Mouse (Mus musculus): Measurements from ENCODE around the gene Trim46. TPM values are rescaled to one million over a fixed set of nuclear protein-coding genes. Genes with fewer than 3 reads are reported as not detected.

The Trim46 gene
- polyA plus RNA-seq (2014; fragmentation: Illumina TruSeq; extraction: RNeasy Lipid Tissue Mini Kit (QIAGEN cat#74804); ENCODE audit: low replicate concordance), result not detected

GRCm38 (mm10) chr3:89246261-89247100 lies at the start of gene Trim46:
Gene Trim46 (minus strand): TSS chr3:89246309.

GRCm38 (mm10) chr3:89280606-89281511 lies 34.8 kb upstream of the Trim46 start, which contains the start of gene Efna1:
Gene Efna1 (minus strand): TSS chr3:89281142.

GRCm38 (mm10) chr3:89270051-89270755 lies 24.1 kb upstream of the Trim46 start, which contains the start of gene Slc50a1:
Gene Slc50a1 (minus strand): TSS chr3:89270570.

GRCm38 (mm10) chr3:89259076-89259475 lies 13.0 kb upstream of the Trim46 start, which contains the start of gene Dpm3:
Gene Dpm3 (plus strand): TSS chr3:89259358.

GRCm38 (mm10) chr3:89245688-89246171 lies 379 bp downstream of the Trim46 start, which contains the start of gene Krtcap2:
Gene Krtcap2 (plus strand): TSS chr3:89245966.

GRCm38 (mm10) chr3:89228836-89229235 lies 17.3 kb downstream of the Trim46 start, which contains the start of gene Muc1:
Gene Muc1 (plus strand): TSS chr3:89229057.

GRCm38 (mm10) chr3:89226900-89227299 lies 19.2 kb downstream of the Trim46 start, which contains the start of gene Mtx1:
Gene Mtx1 (minus strand): TSS chr3:89227088.

GRCm38 (mm10) chr3:89214681-89215411 lies 31.3 kb downstream of the Trim46 start, which contains the start of gene Thbs3:
Gene Thbs3 (plus strand): TSS chr3:89215180.

GRCm38 (mm10) chr3:89202253-89203141 lies 43.6 kb downstream of the Trim46 start, which contains the start of gene Gba:
Gene Gba (plus strand): TSS chr3:89202928.

Other genes with a start within 250 kb of the Trim46 start
- gene Rusc1, start 153.0 kb downstream of the Trim46 start, polyA plus RNA-seq (2014; fragmentation: Illumina TruSeq; extraction: RNeasy Lipid Tissue Mini Kit (QIAGEN cat#74804); ENCODE audit: low replicate concordance), result 11.3 TPM
- not detected for gene Gm43738, start 145.2 kb downstream of the Trim46 start, polyA plus RNA-seq (2014; fragmentation: Illumina TruSeq; extraction: RNeasy Lipid Tissue Mini Kit (QIAGEN cat#74804); ENCODE audit: low replicate concordance)
- 3.0 TPM for gene Fdps, start 144.3 kb downstream of the Trim46 start, polyA plus RNA-seq (2014; fragmentation: Illumina TruSeq; extraction: RNeasy Lipid Tissue Mini Kit (QIAGEN cat#74804); ENCODE audit: low replicate concordance)
- gene Pklr, start 110.2 kb downstream of the Trim46 start, polyA plus RNA-seq (2014; fragmentation: Illumina TruSeq; extraction: RNeasy Lipid Tissue Mini Kit (QIAGEN cat#74804); ENCODE audit: low replicate concordance), result 83.2 TPM
- not detected for gene Hcn3, start 86.1 kb downstream of the Trim46 start, polyA plus RNA-seq (2014; fragmentation: Illumina TruSeq; extraction: RNeasy Lipid Tissue Mini Kit (QIAGEN cat#74804); ENCODE audit: low replicate concordance)
- gene Clk2, start 81.5 kb downstream of the Trim46 start, polyA plus RNA-seq (2014; fragmentation: Illumina TruSeq; extraction: RNeasy Lipid Tissue Mini Kit (QIAGEN cat#74804); ENCODE audit: low replicate concordance), result 11.5 TPM
- 8.1 TPM for gene Scamp3, start 68.8 kb downstream of the Trim46 start, polyA plus RNA-seq (2014; fragmentation: Illumina TruSeq; extraction: RNeasy Lipid Tissue Mini Kit (QIAGEN cat#74804); ENCODE audit: low replicate concordance)
- not detected for gene Fam189b, start 63.2 kb downstream of the Trim46 start, polyA plus RNA-seq (2014; fragmentation: Illumina TruSeq; extraction: RNeasy Lipid Tissue Mini Kit (QIAGEN cat#74804); ENCODE audit: low replicate concordance)
- gene Gba, start 43.4 kb downstream of the Trim46 start, polyA plus RNA-seq (2014; fragmentation: Illumina TruSeq; extraction: RNeasy Lipid Tissue Mini Kit (QIAGEN cat#74804); ENCODE audit: low replicate concordance), result 6.2 TPM
- not detected for gene Thbs3, start 31.1 kb downstream of the Trim46 start, polyA plus RNA-seq (2014; fragmentation: Illumina TruSeq; extraction: RNeasy Lipid Tissue Mini Kit (QIAGEN cat#74804); ENCODE audit: low replicate concordance)
- gene Mtx1, start 19.2 kb downstream of the Trim46 start, polyA plus RNA-seq (2014; fragmentation: Illumina TruSeq; extraction: RNeasy Lipid Tissue Mini Kit (QIAGEN cat#74804); ENCODE audit: low replicate concordance), result 19.8 TPM
- gene Muc1, start 17.3 kb downstream of the Trim46 start, polyA plus RNA-seq (2014; fragmentation: Illumina TruSeq; extraction: RNeasy Lipid Tissue Mini Kit (QIAGEN cat#74804); ENCODE audit: low replicate concordance), result 1.3 TPM
- 14.1 TPM for gene Krtcap2, start 343 bp downstream of the Trim46 start, polyA plus RNA-seq (2014; fragmentation: Illumina TruSeq; extraction: RNeasy Lipid Tissue Mini Kit (QIAGEN cat#74804); ENCODE audit: low replicate concordance)
- not detected for gene Dpm3, start 13.0 kb upstream of the Trim46 start, polyA plus RNA-seq (2014; fragmentation: Illumina TruSeq; extraction: RNeasy Lipid Tissue Mini Kit (QIAGEN cat#74804); ENCODE audit: low replicate concordance)
- gene Slc50a1, start 24.3 kb upstream of the Trim46 start, polyA plus RNA-seq (2014; fragmentation: Illumina TruSeq; extraction: RNeasy Lipid Tissue Mini Kit (QIAGEN cat#74804); ENCODE audit: low replicate concordance), result 11.5 TPM
- 8.7 TPM for gene Efna1, start 34.8 kb upstream of the Trim46 start, polyA plus RNA-seq (2014; fragmentation: Illumina TruSeq; extraction: RNeasy Lipid Tissue Mini Kit (QIAGEN cat#74804); ENCODE audit: low replicate concordance)
- 0.22 TPM for gene Efna3, start 76.7 kb upstream of the Trim46 start, polyA plus RNA-seq (2014; fragmentation: Illumina TruSeq; extraction: RNeasy Lipid Tissue Mini Kit (QIAGEN cat#74804); ENCODE audit: low replicate concordance)
- not detected for gene Efna4, start 91.7 kb upstream of the Trim46 start, polyA plus RNA-seq (2014; fragmentation: Illumina TruSeq; extraction: RNeasy Lipid Tissue Mini Kit (QIAGEN cat#74804); ENCODE audit: low replicate concordance)
- 1.6 TPM for gene Adam15, start 103.7 kb upstream of the Trim46 start, polyA plus RNA-seq (2014; fragmentation: Illumina TruSeq; extraction: RNeasy Lipid Tissue Mini Kit (QIAGEN cat#74804); ENCODE audit: low replicate concordance)
- gene Dcst2, start 115.7 kb upstream of the Trim46 start, polyA plus RNA-seq (2014; fragmentation: Illumina TruSeq; extraction: RNeasy Lipid Tissue Mini Kit (QIAGEN cat#74804); ENCODE audit: low replicate concordance), result not detected
- gene Dcst1, start 118.9 kb upstream of the Trim46 start, polyA plus RNA-seq (2014; fragmentation: Illumina TruSeq; extraction: RNeasy Lipid Tissue Mini Kit (QIAGEN cat#74804); ENCODE audit: low replicate concordance), result 1.6 TPM
- gene Zbtb7b, start 148.5 kb upstream of the Trim46 start, polyA plus RNA-seq (2014; fragmentation: Illumina TruSeq; extraction: RNeasy Lipid Tissue Mini Kit (QIAGEN cat#74804); ENCODE audit: low replicate concordance), result 5.2 TPM
- gene Lenep, start 156.5 kb upstream of the Trim46 start, polyA plus RNA-seq (2014; fragmentation: Illumina TruSeq; extraction: RNeasy Lipid Tissue Mini Kit (QIAGEN cat#74804); ENCODE audit: low replicate concordance), result 2.0 TPM
- 0.59 TPM for gene Flad1, start 165.6 kb upstream of the Trim46 start, polyA plus RNA-seq (2014; fragmentation: Illumina TruSeq; extraction: RNeasy Lipid Tissue Mini Kit (QIAGEN cat#74804); ENCODE audit: low replicate concordance)
- gene Cks1b, start 172.1 kb upstream of the Trim46 start, polyA plus RNA-seq (2014; fragmentation: Illumina TruSeq; extraction: RNeasy Lipid Tissue Mini Kit (QIAGEN cat#74804); ENCODE audit: low replicate concordance), result 5.6 TPM
- 23.1 TPM for gene Shc1, start 172.1 kb upstream of the Trim46 start, polyA plus RNA-seq (2014; fragmentation: Illumina TruSeq; extraction: RNeasy Lipid Tissue Mini Kit (QIAGEN cat#74804); ENCODE audit: low replicate concordance)
- gene Pygo2, start 183.9 kb upstream of the Trim46 start, polyA plus RNA-seq (2014; fragmentation: Illumina TruSeq; extraction: RNeasy Lipid Tissue Mini Kit (QIAGEN cat#74804); ENCODE audit: low replicate concordance), result 5.2 TPM
- 9.0 TPM for gene Pbxip1, start 190.4 kb upstream of the Trim46 start, polyA plus RNA-seq (2014; fragmentation: Illumina TruSeq; extraction: RNeasy Lipid Tissue Mini Kit (QIAGEN cat#74804); ENCODE audit: low replicate concordance)
- gene Pmvk, start 208.2 kb upstream of the Trim46 start, polyA plus RNA-seq (2014; fragmentation: Illumina TruSeq; extraction: RNeasy Lipid Tissue Mini Kit (QIAGEN cat#74804); ENCODE audit: low replicate concordance), result not detected

All from small intestine, adult 10 weeks (tissue).